ENCODE assay signal across 12 mouse cellular contexts in genomic region chr11:57412766-57413165, GRCm38 (mm10).
DNase-seq lines count a peak whose midpoint lies in the region; ATAC-seq lines count a peak whose summit lies in the region.
"Had no signal": no experiment of that assay in that cellular context is flagged by ENCODE, and none has a peak within 500 bp of the region (broad histone marks: within the 10 kb centered on the region; RNA-seq: fewer than 3 reads in every experiment).

No protein-coding gene starts in this region.

- ATAC-seq in frontal cortex, adult (ENCODE audit: low TSS enrichment) = peak; percentile 92
- ATAC-seq in inflammation-experienced regulatory T-cells, adult 6 months = no peak
- ATAC-seq: forebrain, embryonic 14.5 days; liver, embryonic 12.5 days had no signal

- intact Hi-C loops in left cerebral cortex, postnatal 25 days (cut with DNase I) = loop anchor here (2.0 kb wide), 2 partner anchors 16 to 94 kb away; no protein-coding TSS in a partner anchor

- peak; percentile 85 for DNase-seq in brain, adult 2 months (ENCODE audit: low read depth, low spot score)
- DNase-seq in layer of hippocampus, adult 9-11 months = peak; percentile 84
- DNase-seq in left cerebral cortex, postnatal 25 days (ENCODE audit: low spot score in 2 of 2) = peak; percentile 70 to 91
- DNase-seq in spleen, postnatal 14 days (ENCODE audit: low spot score in 2 of 2) = no peak
- no peak for DNase-seq in cerebellum, adult 18-20 months
- DNase-seq: adrenal gland, postnatal 10 days; cerebellum, adult 8-10 months; gastrocnemius, postnatal 36 days had no signal

Comparison
In these comparisons a context has a peak if more than half of its experiments do, and no peak if none do; other contexts are left out.
1. DNase-seq: peak in brain, adult 2 months (single experiment), layer of hippocampus, adult 9-11 months (single experiment) and left cerebral cortex, postnatal 25 days (2 of 2); none in spleen, postnatal 14 days (0 of 2) and cerebellum, adult 18-20 months (0 of 2).